Mouse (Mus musculus): ENCODE results near the gene Cir1.

Cir1 gene

GRCm38 (mm10) chr2:73314311-73314710, 1.8 kb upstream of the Cir1 start:
- ChIA-PET CTCF (no interaction called here), POLR2A (interaction anchor here in 3 of 4 experiments (0.7 to 2.8 kb wide), 8 partner anchors 8 to 1414 kb away, joined by 4 to 27 read pairs (median 10); partner anchors contain the start of gene Gpr155 (in 1 of the 3))

GRCm38 (mm10) chr2:73313117-73313501, 608 bp upstream of the Cir1 start:
- POLR2A ChIA-PET = interaction anchor here (0.6 to 2.8 kb wide), 39 partner anchors 9 to 796 kb away, joined by 3 to 27 read pairs (median 4); partner anchors contain the start of genes Gpr155 (in 3 of the 4) and Sp3 (in 2 of the 4)
- CTCF ChIA-PET = interaction anchor here in 2 of 4 experiments (0.8 to 1.0 kb wide), 2 partner anchors 27 to 106 kb away, joined by 3 to 4 read pairs; no protein-coding TSS in a partner anchor

- CTCF ChIA-PET = no interaction called here
- POLR2A ChIA-PET = interaction anchor here in 1 of 4 experiments (0.5 kb wide), 1 partner anchor 9 kb away, joined by 6 read pairs; no protein-coding TSS in a partner anchor
Measured at GRCm38 (mm10) chr2:73306006-73306405, 6.5 kb downstream of the Cir1 start.

GRCm38 (mm10) chr2:73304506-73304905, 8.0 kb downstream of the Cir1 start:
- POLR2A ChIA-PET = interaction anchor here in 1 of 4 experiments (3.5 kb wide), 1 partner anchor 8 kb away, joined by 16 read pairs; the partner anchor contains the start of genes Cir1 and Scrn3

GRCm38 (mm10) chr2:73302722-73303121, 9.8 kb downstream of the Cir1 start:
- POLR2A ChIA-PET = interaction anchor here in 2 of 4 experiments (0.6 to 3.5 kb wide), 4 partner anchors 10 to 84 kb away, joined by 3 to 16 read pairs (median 4); partner anchors contain the start of genes Cir1 (in 1 of the 2), Gpr155 (in 1 of the 2) and Scrn3 (in 1 of the 2)
- CTCF ChIA-PET = interaction anchor here in 2 of 4 experiments (0.6 to 1.3 kb wide), 2 partner anchors 17 to 139 kb away, joined by 3 to 4 read pairs; no protein-coding TSS in a partner anchor

More at GRCm38 (mm10) chr2:73304506-73304905, 8.0 kb downstream of the Cir1 start:
- CTCF ChIA-PET = interaction anchor here in 1 of 4 experiments (0.6 kb wide), 1 partner anchor 19 kb away, joined by 3 read pairs; no protein-coding TSS in a partner anchor

GRCm38 (mm10) chr2:73301979-73302378, 10.5 kb downstream of the Cir1 start:
- ChIA-PET CTCF (interaction anchor here in 2 of 4 experiments (0.6 to 1.3 kb wide), 2 partner anchors 16 to 140 kb away, joined by 3 to 4 read pairs; no protein-coding TSS in a partner anchor), POLR2A (interaction anchor here (0.6 to 3.5 kb wide), 7 partner anchors 8 to 687 kb away, joined by 3 to 16 read pairs (median 4); partner anchors contain the start of genes Cir1 (in 2 of the 4), Scrn3 (in 2 of the 4) and Gpr155 (in 1 of the 4))

- POLR2A ChIA-PET = interaction anchor here in 3 of 4 experiments (0.6 to 2.0 kb wide), 5 partner anchors 13 to 149 kb away, joined by 3 to 5 read pairs (median 4); partner anchors contain the start of genes Cir1 (in 2 of the 3) and Scrn3 (in 2 of the 3)
- CTCF ChIA-PET = interaction anchor here in 2 of 4 experiments (1.1 to 1.8 kb wide), 2 partner anchors 13 to 20 kb away, joined by 4 to 5 read pairs; no protein-coding TSS in a partner anchor
Measured at GRCm38 (mm10) chr2:73298841-73299240, 13.7 kb downstream of the Cir1 start.

GRCm38 (mm10) chr2:73298154-73298553, 14.3 kb downstream of the Cir1 start:
- CTCF ChIA-PET = interaction anchor here in 2 of 4 experiments (1.1 to 1.8 kb wide), 2 partner anchors 12 to 20 kb away, joined by 4 to 5 read pairs; no protein-coding TSS in a partner anchor
- POLR2A ChIA-PET = interaction anchor here in 2 of 4 experiments (1.4 to 2.0 kb wide), 3 partner anchors 14 to 15 kb away, joined by 4 to 5 read pairs (median 4); partner anchors contain the start of genes Cir1 (in 2 of the 2) and Scrn3 (in 2 of the 2)

GRCm38 (mm10) chr2:73295023-73295422, 17.5 kb downstream of the Cir1 start:
- CTCF ChIA-PET = interaction anchor here in 2 of 4 experiments (0.6 to 1.5 kb wide), 3 partner anchors 9 to 16 kb away, joined by 3 to 7 read pairs (median 4); no protein-coding TSS in a partner anchor
- POLR2A ChIA-PET = interaction anchor here in 2 of 4 experiments (0.6 to 1.5 kb wide), 5 partner anchors 13 to 545 kb away, joined by 3 to 4 read pairs (median 3); no protein-coding TSS in a partner anchor

GRCm38 (mm10) chr2:73291130-73291529, 21.4 kb downstream of the Cir1 start:
- CTCF ChIA-PET = no interaction called here

GRCm38 (mm10) chr2:73285630-73286029, 26.9 kb downstream of the Cir1 start:
- POLR2A ChIA-PET = no interaction called here
- CTCF ChIA-PET = interaction anchor here (0.6 to 2.0 kb wide), 9 partner anchors 8 to 134 kb away, joined by 3 to 4 read pairs (median 3); partner anchors contain the start of gene Cir1 (in 1 of the 4)

More at GRCm38 (mm10) chr2:73291130-73291529, 21.4 kb downstream of the Cir1 start:
- POLR2A ChIA-PET = no interaction called here

GRCm38 (mm10) chr2:73281707-73282106, 30.8 kb downstream of the Cir1 start:
- ChIA-PET CTCF (interaction anchor here in 2 of 4 experiments (0.6 to 1.5 kb wide), 4 partner anchors 955 to 1557 kb away, joined by 3 to 4 read pairs (median 3); no protein-coding TSS in a partner anchor), POLR2A (no interaction called here)

GRCm38 (mm10) chr2:73281048-73281661, 31.3 kb downstream of the Cir1 start:
- ChIA-PET CTCF (interaction anchor here (0.6 to 1.5 kb wide), 7 partner anchors 17 to 1556 kb away, joined by 3 to 4 read pairs (median 3); no protein-coding TSS in a partner anchor), POLR2A (interaction anchor here in 3 of 4 experiments (0.7 to 1.1 kb wide), 6 partner anchors 9 to 105 kb away, joined by 3 to 9 read pairs (median 3); partner anchors contain the start of genes Sp9 (in 2 of the 3) and Gpr155 (in 1 of the 3))

GRCm38 (mm10) chr2:73280356-73281047, 32.0 kb downstream of the Cir1 start:
- ChIA-PET POLR2A (interaction anchor here (0.5 to 1.1 kb wide), 8 partner anchors 9 to 308 kb away, joined by 3 to 9 read pairs (median 3); partner anchors contain the start of genes Sp9 (in 2 of the 4) and Gpr155 (in 1 of the 4)), CTCF (interaction anchor here (0.6 to 1.5 kb wide), 8 partner anchors 16 to 1046 kb away, joined by 3 to 4 read pairs (median 3); no protein-coding TSS in a partner anchor)

GRCm38 (mm10) chr2:73279271-73280038, 33.0 kb downstream of the Cir1 start:
- ChIA-PET CTCF (interaction anchor here in 3 of 4 experiments (0.6 to 2.2 kb wide), 25 partner anchors 10 to 1385 kb away, joined by 3 to 14 read pairs (median 4); no protein-coding TSS in a partner anchor), POLR2A (interaction anchor here in 3 of 4 experiments (0.6 to 3.1 kb wide), 9 partner anchors 9 to 1244 kb away, joined by 3 to 11 read pairs (median 3); partner anchors contain the start of genes Cir1 (in 1 of the 3) and Scrn3 (in 1 of the 3))

- POLR2A ChIA-PET = interaction anchor here in 3 of 4 experiments (0.7 to 3.1 kb wide), 12 partner anchors 9 to 1044 kb away, joined by 3 to 11 read pairs (median 3); partner anchors contain the start of genes Cir1 (in 1 of the 3) and Scrn3 (in 1 of the 3)
Measured at GRCm38 (mm10) chr2:73278869-73279268, 33.6 kb downstream of the Cir1 start.

More at GRCm38 (mm10) chr2:73278869-73279268, 33.6 kb downstream of the Cir1 start:
- CTCF ChIA-PET = interaction anchor here (0.6 to 2.2 kb wide), 41 partner anchors 9 to 1314 kb away, joined by 3 to 14 read pairs (median 4); partner anchors contain the start of gene Sp3 (in 1 of the 4)
